Mouse (Mus musculus): ENCODE results near the gene Bst1. TPM values are rescaled to one million over a fixed set of nuclear protein-coding genes. Genes with fewer than 3 reads are reported as not detected.

Bst1 gene
- polyA plus RNA-seq, 1 experiment = not detected

DNA sequence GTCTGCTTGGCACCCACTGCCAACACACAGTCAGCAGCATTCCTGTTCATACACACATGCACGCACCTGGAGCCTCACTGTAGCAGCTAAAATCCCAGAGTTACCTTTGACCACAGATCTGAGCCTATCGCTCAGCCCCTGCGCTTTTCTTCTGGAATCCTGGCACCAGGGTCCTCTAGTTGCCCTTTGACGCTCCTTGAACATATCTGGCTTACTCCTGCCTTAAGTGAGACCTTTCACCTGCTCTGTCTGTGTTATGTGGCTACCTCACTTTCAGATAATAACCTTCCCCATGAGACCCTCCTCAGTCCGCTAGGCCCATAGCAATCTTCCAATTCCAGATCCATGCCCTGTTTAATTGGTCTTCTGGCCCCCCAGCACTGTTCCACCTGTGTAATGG, 41.4 kb downstream of the Bst1 start:
- WGBS = 96% methylated on average over 5 of the region's 5 CpGs
- Histone ChIP-seq H3K4me1 (ENCODE audit: control insufficient read depth, insufficient read depth, low read length) (no peaks in the 10 kb centered on the region), H3K4me3 (ENCODE audit: insufficient read depth, low read depth, low read length) (no peak overlapping the region), H3K27ac (ENCODE audit: insufficient read depth, low read depth, low read length) (no peak overlapping the region)
- TF ChIP-seq POLR2A (IDR thresholded peaks at IDR 0.05; ENCODE audit: insufficient read depth, low read depth, low read length) (no peak), CTCF (IDR thresholded peaks at IDR 0.05; ENCODE audit: insufficient read depth, low read depth, low read length) (no peak)

DNA sequence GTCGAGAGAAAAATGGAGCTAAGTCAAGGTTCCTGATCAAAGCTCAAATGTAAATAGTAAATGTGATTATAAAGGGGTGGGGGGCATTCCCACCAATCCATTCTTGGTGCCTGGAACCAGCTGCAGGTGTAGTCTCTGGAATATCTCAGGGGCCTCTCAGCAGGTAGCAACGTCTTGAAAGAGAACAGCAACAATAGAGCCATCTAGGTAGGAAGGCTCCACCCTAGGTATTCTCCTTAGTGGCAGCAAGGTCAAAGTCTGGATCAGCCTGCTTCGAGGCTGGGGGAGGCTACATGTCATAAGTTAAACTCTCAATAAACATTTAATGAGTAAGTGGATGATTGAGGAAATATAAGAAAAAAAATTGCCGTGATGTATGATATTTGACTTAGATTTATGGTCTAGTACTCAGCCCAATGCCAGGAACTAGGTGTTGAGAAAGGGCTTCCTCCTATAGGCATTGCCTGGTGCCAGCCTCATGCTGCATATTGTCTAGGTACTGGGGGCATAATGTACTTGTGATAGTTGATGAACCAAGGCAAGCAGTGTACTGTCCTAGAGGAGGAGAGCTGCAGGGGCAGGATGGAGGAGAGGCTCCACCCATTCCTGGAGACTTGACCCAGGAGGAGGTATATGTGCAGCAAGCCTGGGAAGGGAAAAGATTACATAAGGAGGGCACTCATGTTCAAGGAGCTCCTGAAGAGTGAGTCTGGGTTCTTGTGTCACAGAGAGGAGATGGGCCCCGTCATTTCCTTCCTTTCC, 42.2 kb downstream of the Bst1 start:
- no peaks in the 10 kb centered on the region for H3K4me1 ChIP-seq (ENCODE audit: control insufficient read depth, insufficient read depth, low read length)
- no peak overlapping the region for H3K27ac ChIP-seq (ENCODE audit: insufficient read depth, low read depth, low read length)
- H3K4me3 ChIP-seq (ENCODE audit: insufficient read depth, low read depth, low read length) = no peak overlapping the region
- TF ChIP-seq CTCF (IDR thresholded peaks at IDR 0.05; ENCODE audit: insufficient read depth, low read depth, low read length) (no peak), POLR2A (IDR thresholded peaks at IDR 0.05; ENCODE audit: insufficient read depth, low read depth, low read length) (no peak)
- 74% methylated on average over 5 of the region's 5 CpGs for WGBS

DNA sequence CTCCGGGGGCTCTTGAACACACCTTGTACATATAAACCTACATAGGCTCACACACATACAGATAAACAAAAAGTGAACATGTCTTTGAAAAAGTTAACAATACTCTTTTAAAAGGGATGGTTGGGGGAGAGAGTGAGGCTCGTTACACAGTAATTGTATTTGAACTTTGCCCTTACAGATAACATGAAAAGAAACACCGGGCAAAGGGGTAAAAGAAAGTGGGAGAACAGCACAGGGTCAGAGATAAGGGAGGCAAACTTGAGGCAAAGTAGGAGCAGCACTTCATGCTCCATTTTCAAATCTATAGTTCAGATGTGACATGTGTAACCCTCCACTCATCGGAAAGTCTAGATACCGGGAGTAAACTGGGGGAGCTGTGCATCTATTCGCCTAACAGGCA, 45.0 kb downstream of the Bst1 start:
- H3K4me1 ChIP-seq (ENCODE audit: control insufficient read depth, insufficient read depth, low read length) = peaks cover under 1% of the 10 kb centered on the region; the same call in 1 of the 2 replicates
- no peak overlapping the region for H3K4me3 ChIP-seq (ENCODE audit: insufficient read depth, low read depth, low read length)
- no peak overlapping the region for H3K27ac ChIP-seq (ENCODE audit: insufficient read depth, low read depth, low read length)
- TF ChIP-seq CTCF (IDR thresholded peaks at IDR 0.05; ENCODE audit: insufficient read depth, low read depth, low read length) = no peak
- TF ChIP-seq POLR2A (IDR thresholded peaks at IDR 0.05; ENCODE audit: insufficient read depth, low read depth, low read length) = no peak
- WGBS = 86% methylated on average over 6 of the region's 6 CpGs

DNA sequence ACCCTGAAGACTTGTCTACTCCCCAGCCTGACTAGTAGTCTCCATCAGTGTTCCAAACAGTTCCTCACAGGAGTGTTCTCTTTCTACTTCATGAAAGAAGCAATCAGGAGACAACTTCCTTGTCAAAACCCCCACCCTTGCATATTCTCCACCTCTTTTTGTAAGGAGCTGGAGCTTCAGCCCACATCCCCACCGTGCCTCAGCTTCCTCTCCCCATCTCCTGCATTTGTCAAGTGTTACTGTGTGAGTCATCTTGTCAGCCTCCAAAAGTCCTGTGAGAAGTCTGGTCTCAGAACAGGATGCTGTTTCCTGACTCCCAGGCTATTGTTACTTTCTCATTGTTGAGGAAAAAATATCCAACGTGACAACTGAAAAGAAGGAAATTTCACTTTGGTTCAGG, 46.6 kb downstream of the Bst1 start:
- TF ChIP-seq POLR2A (IDR thresholded peaks at IDR 0.05; ENCODE audit: insufficient read depth, low read depth, low read length) (no peak), CTCF (IDR thresholded peaks at IDR 0.05; ENCODE audit: insufficient read depth, low read depth, low read length) (no peak)
- 55% methylated on average over 2 of the region's 2 CpGs for WGBS
- Histone ChIP-seq H3K4me1 (ENCODE audit: control insufficient read depth, insufficient read depth, low read length) (peaks cover 8% of the 10 kb centered on the region; the same call in 1 of the 2 replicates), H3K4me3 (ENCODE audit: insufficient read depth, low read depth, low read length) (no peak overlapping the region), H3K27ac (ENCODE audit: insufficient read depth, low read depth, low read length) (no peak overlapping the region)

DNA sequence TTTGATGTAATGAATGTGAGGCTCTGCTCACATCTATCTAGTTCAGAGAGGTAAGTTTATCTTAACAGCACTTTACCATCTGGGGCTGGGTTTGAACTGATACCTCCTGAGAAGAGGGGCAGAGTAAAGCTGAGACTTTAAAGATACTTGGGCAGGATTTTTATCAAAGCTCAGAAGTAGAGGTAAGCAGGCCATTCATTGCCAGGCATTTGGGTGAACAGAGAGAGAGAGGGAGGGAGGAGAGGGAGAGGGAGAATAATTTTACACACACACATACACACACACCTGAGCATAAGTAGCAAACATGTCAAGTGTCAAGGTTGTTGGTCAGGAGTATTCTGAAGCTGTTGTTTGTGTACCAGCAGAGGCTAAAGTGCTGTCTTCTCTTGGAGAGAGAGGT, 49.6 kb downstream of the Bst1 start, which contains the start of gene Cd38:
Gene Cd38, plus strand, starts transcription at position 301 of the 400 bp plus-strand sequence.
- peaks cover 8% of the 10 kb centered on the region; the same call in 1 of the 2 replicates for H3K4me1 ChIP-seq (ENCODE audit: control insufficient read depth, insufficient read depth, low read length)
- H3K4me3 ChIP-seq (ENCODE audit: insufficient read depth, low read depth, low read length) = peak within 1 kb of the TSS; percentile 5
- no peak for TF ChIP-seq POLR2A (IDR thresholded peaks at IDR 0.05; ENCODE audit: insufficient read depth, low read depth, low read length)
- H3K27ac ChIP-seq (ENCODE audit: insufficient read depth, low read depth, low read length) = no peak within 1 kb of the TSS

DNA sequence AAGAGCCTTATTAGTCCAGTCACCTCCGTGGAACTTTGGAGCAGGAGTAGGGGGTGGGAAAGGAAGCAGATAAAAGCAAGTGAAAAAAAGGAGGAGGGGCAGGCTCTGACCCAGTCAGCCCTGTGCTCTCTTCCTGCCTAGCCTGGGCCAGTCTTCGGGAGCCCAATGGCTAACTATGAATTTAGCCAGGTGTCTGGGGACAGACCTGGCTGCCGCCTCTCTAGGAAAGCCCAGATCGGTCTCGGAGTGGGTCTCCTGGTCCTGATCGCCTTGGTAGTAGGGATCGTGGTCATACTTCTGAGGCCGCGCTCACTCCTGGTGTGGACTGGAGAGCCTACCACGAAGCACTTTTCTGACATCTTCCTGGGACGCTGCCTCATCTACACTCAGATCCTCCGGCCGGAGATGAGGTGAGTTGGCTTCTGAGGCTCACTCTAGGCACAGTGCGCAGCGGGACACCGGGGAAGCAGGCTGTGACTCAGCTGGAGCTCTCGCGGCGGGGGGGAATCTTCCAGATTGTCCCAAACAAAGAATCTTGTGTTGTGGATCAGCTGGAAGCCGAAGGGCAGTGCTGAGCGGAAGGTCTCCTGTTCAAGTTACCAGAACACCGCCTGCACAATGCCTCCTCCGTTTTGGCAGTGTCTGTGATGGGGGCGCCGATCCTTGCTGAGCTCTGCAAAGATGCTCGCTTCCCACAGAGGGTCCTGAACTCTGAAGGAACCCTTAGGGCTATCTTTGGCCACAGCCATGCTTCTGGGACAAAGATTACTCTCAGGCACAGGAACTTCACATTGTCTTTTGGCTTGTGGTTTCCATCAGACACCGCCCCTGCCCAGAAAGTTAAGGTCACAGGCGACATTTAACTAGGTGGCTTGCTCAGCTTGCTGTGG, 50.3 kb downstream of the Bst1 start:
- TF ChIP-seq POLR2A (IDR thresholded peaks at IDR 0.05; ENCODE audit: insufficient read depth, low read depth, low read length) (no peak), CTCF (IDR thresholded peaks at IDR 0.05; ENCODE audit: insufficient read depth, low read depth, low read length) (no peak)
- peaks cover 8% of the 10 kb centered on the region; the same call in 1 of the 2 replicates for H3K4me1 ChIP-seq (ENCODE audit: control insufficient read depth, insufficient read depth, low read length)
- peak overlapping the region; percentile 5 for H3K4me3 ChIP-seq (ENCODE audit: insufficient read depth, low read depth, low read length)
- H3K27ac ChIP-seq (ENCODE audit: insufficient read depth, low read depth, low read length) = no peak overlapping the region
- 14% methylated on average over 28 of the region's 28 CpGs for WGBS

DNA sequence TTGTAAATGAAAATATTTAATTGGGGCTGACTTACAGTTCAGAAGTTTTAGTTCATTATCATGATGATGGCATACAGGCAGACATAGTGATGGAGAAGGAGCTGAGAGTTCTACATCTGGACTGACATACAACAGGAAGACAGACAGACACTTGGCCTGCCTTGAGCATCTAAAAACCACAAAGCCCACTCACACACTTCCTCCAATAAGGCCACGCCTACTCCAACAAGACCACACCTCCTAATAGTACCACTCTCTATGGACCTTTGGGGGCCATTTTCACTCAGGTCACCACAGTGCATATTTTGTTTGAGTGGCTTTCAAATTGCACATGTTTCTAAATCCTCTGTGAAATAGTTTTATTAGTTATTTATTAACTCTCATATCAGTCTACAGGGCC, 53.2 kb downstream of the Bst1 start:
- Histone ChIP-seq H3K4me3 (ENCODE audit: insufficient read depth, low read depth, low read length) (no peak overlapping the region), H3K4me1 (ENCODE audit: control insufficient read depth, insufficient read depth, low read length) (peaks cover 8% of the 10 kb centered on the region; the same call in 1 of the 2 replicates), H3K27ac (ENCODE audit: insufficient read depth, low read depth, low read length) (no peak overlapping the region)
- WGBS = 80% methylated on average over 1 of the region's 1 CpGs
- no peak for TF ChIP-seq POLR2A (IDR thresholded peaks at IDR 0.05; ENCODE audit: insufficient read depth, low read depth, low read length)

DNA sequence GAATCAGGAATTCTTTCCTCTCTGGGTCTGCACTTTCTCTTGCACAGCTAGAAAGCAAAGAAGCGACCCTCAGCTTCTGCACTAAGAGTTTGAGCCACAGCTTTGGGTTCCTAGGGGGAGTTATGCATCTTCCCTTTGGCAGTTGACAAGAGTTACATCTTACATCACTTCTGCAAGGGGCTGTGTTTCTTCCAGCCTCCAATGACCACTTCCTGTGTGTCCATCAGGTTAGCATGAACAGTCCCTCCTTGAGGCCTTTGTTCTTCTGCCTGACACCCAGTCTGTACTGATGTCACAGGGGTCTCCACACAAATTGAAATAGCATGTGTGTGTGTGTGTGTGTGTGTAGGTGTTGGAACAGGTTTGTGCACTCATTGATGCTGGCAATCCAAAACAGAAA, 54.0 kb downstream of the Bst1 start:
- no peak overlapping the region for H3K27ac ChIP-seq (ENCODE audit: insufficient read depth, low read depth, low read length)
- H3K4me1 ChIP-seq (ENCODE audit: control insufficient read depth, insufficient read depth, low read length) = peaks cover 8% of the 10 kb centered on the region; the same call in 1 of the 2 replicates
- WGBS = 85% methylated on average over 1 of the region's 1 CpGs
- no peak for TF ChIP-seq POLR2A (IDR thresholded peaks at IDR 0.05; ENCODE audit: insufficient read depth, low read depth, low read length)
- no peak for TF ChIP-seq CTCF (IDR thresholded peaks at IDR 0.05; ENCODE audit: insufficient read depth, low read depth, low read length)
- H3K4me3 ChIP-seq (ENCODE audit: insufficient read depth, low read depth, low read length) = no peak overlapping the region

DNA sequence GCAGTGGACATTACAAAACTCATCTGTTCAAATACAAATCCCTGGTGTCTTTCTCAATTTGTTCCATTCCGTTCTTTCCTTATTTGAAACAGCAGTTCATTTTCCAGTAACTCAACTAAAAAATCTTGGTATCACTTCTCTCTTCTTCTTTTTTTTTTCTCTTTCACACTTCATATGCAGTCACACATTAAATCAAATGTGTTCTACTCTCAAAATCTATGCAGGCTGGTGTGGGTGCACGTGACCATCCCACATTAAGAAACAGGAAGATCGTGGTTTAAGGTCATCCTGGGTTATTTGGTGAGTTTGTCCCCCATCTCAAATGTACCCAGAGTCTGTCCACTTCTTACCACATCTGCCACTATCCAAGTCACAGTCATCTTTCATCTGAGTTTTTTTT, 63.3 kb downstream of the Bst1 start:
- Histone ChIP-seq H3K4me1 (ENCODE audit: control insufficient read depth, insufficient read depth, low read length) (no peaks in the 10 kb centered on the region), H3K4me3 (ENCODE audit: insufficient read depth, low read depth, low read length) (no peak overlapping the region), H3K27ac (ENCODE audit: insufficient read depth, low read depth, low read length) (no peak overlapping the region)
- TF ChIP-seq CTCF (IDR thresholded peaks at IDR 0.05; ENCODE audit: insufficient read depth, low read depth, low read length) = no peak
- no peak for TF ChIP-seq POLR2A (IDR thresholded peaks at IDR 0.05; ENCODE audit: insufficient read depth, low read depth, low read length)
- WGBS = 91% methylated on average over 3 of the region's 3 CpGs

Measured in olfactory bulb, adult 2 months (tissue).